Mouse (Mus musculus) megakaryocyte-erythroid progenitor cell, adult 5-6 weeks (primary cell): ENCODE results near the gene Iqgap2. TPM values are rescaled to one million over a fixed set of nuclear protein-coding genes. Genes with fewer than 3 reads are reported as not detected.

Experiments
- ATAC-seq: replicated peaks from 2 replicates; pipeline ENCODE4 v1.8.0; 2016; ENCODE audit warnings: mild to moderate bottlenecking, inconsistent platforms; ENCODE audit not compliant: severe bottlenecking, poor library complexity, low FRiP score, low TSS enrichment
- total RNA-seq, 2 experiments: library from RNA; stranded (forward) in 1 of 2; stranded (reverse) in 1 of 2; fragments of 200-1000, 215-1000 nt in 1 of 2; fragments of >200 nt in 1 of 2; fragmentation: Nextera tagmentation in 1 of 2; gene quantifications; 2 replicates each; pipeline ENCODE4 v1.2.3; 2014 to 2017

Iqgap2 gene
- total RNA-seq, 2 experiments from 2014 or later, result 42.7 to 91.1 TPM

- peak; percentile 86 for ATAC-seq
Measured at GRCm38 (mm10) chr13:95679491-95679941, 212.2 kb downstream of the Iqgap2 start.

GRCm38 (mm10) chr13:95679078-95679477, 212.6 kb downstream of the Iqgap2 start:
- ATAC-seq, result peak; percentile 58

- ATAC-seq, result peak; percentile 11; the same call in 1 of the 2 replicates
Measured at GRCm38 (mm10) chr13:95672372-95672771, 219.3 kb downstream of the Iqgap2 start.

- peak; percentile 96 for ATAC-seq
Measured at GRCm38 (mm10) chr13:95671108-95671897, 220.4 kb downstream of the Iqgap2 start.

- ATAC-seq, result no peak
Measured at GRCm38 (mm10) chr13:95670534-95670933, 221.2 kb downstream of the Iqgap2 start.

GRCm38 (mm10) chr13:95667260-95667659, 224.5 kb downstream of the Iqgap2 start:
- no peak for ATAC-seq

GRCm38 (mm10) chr13:95665644-95666356, 225.9 kb downstream of the Iqgap2 start:
- no peak for ATAC-seq

- ATAC-seq, result no peak
Measured at GRCm38 (mm10) chr13:95663834-95664233, 227.9 kb downstream of the Iqgap2 start.

GRCm38 (mm10) chr13:95659432-95659831, 232.3 kb downstream of the Iqgap2 start:
- ATAC-seq, result no peak

- peak; percentile 89 for ATAC-seq
Measured at GRCm38 (mm10) chr13:95657171-95657570, 234.6 kb downstream of the Iqgap2 start.

GRCm38 (mm10) chr13:95655284-95655683, 236.4 kb downstream of the Iqgap2 start:
- ATAC-seq, result no peak

- ATAC-seq, result peak; percentile 38; the same call in 1 of the 2 replicates
Measured at GRCm38 (mm10) chr13:95653696-95654095, 238.0 kb downstream of the Iqgap2 start.

- ATAC-seq, result no peak
Measured at GRCm38 (mm10) chr13:95651870-95652668, 239.7 kb downstream of the Iqgap2 start.

- no peak for ATAC-seq
Measured at GRCm38 (mm10) chr13:95649941-95650340, 241.8 kb downstream of the Iqgap2 start.

GRCm38 (mm10) chr13:95647248-95647647, 244.5 kb downstream of the Iqgap2 start:
- ATAC-seq, result no peak

GRCm38 (mm10) chr13:95646687-95647111, 245.0 kb downstream of the Iqgap2 start:
- ATAC-seq, result no peak

- no peak for ATAC-seq
Measured at GRCm38 (mm10) chr13:95643740-95644139, 248.0 kb downstream of the Iqgap2 start.

- no peak for ATAC-seq
Measured at GRCm38 (mm10) chr13:95641061-95641986, 250.4 kb downstream of the Iqgap2 start.

- ATAC-seq, result no peak
Measured at GRCm38 (mm10) chr13:95640408-95640807, 251.3 kb downstream of the Iqgap2 start.
